Mouse (Mus musculus): ENCODE measurements at regions not wholly inside any gene's neighbourhood (a gene's known extent, or its start where the extent isn't known, plus 50 kb on each side); places are given as distances from the start of the nearest gene placed in this dataset.

DNA sequence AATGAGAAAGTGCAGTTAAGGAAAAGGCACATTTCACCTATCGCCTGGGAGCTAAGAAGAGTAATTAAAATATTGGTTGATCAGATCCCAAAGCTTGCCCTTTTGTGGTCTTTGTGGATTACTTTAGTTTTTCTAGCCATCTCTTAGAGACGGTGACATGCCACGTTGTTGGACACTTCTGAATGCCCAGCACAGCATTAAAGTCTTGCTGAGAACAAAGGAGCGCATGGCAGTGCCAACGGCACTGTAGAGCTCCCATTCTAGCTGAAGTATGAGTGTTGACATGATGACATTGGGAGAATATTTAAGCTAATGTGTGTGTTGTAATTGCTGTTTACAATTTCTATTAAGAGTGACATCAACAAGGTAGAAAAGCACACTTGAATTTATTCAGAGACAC lies 424.6 kb downstream of the Ptprc start:
- TF ChIP-seq GATA1 (IDR thresholded peaks at IDR 0.05; ENCODE audit: borderline replicate concordance, low read length) = no peak
- TF ChIP-seq FLI1 (IDR thresholded peaks at IDR 0.05; ENCODE audit: low read length) = no peak
